Mouse (Mus musculus): ENCODE results near the gene Entpd3.

- TF ChIP-seq TAL1 (IDR thresholded peaks at IDR 0.05; ENCODE audit: low read length) (no peak), GATA1 (IDR thresholded peaks at IDR 0.05; ENCODE audit: low read length) (no peak)
These were observed 29.3 kb downstream of the Entpd3 start for GRCm38 (mm10) chr9:120568917-120569316.
